Mouse (Mus musculus): Measurements from ENCODE around the gene Hbp1.

Hbp1 gene

DNA sequence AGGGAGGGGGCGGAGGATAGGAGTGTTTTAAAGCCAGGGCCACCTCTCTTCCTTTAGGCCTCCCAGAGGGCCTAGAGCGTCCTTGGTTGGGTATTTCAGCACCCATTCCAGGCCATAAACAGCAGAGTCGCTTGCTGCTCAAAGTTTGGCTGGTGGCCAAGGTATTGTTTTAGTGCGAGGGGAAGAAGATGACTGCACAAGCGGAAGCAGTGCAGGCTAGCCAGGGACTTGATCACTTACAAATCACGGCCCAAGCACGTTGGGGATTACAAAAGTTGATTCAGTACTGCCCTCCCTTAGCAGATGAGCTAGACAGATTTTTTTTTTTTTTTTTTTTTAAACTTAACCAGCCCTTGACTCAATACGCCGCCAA, 310 bp upstream of the Hbp1 start:
- no peak for DNase-seq (ENCODE audit: low read depth, low spot score)

DNA sequence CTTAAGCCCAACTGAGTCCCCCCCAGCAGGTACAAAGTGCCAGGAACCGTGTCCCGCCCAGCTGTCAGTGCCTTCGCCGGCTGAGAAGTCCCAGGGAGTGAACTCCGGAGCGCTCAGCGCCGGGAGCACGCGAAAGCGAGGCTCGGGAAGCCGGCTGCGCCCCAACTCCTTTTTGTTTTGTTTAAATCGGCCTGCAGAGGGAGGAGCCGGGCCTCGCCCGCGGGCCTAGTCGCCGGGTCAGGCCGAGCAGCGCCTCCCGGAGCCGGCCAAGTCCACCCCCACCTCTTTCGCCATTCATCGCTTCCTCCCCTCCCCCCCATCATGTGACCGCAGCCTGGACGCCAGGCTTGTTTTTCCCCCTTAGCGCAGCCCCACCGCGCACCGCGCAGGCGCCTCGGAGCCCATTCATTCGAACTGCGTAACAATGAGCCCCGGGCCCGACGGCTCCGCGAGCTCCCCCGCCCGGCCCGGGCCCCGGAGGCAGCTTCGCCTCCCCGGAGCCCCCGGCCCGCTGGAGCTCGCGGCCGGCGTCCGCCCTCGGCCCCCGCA, 1.1 kb downstream of the Hbp1 start:
- DNase-seq (ENCODE audit: low read depth, low spot score) = peak; percentile 96

DNA sequence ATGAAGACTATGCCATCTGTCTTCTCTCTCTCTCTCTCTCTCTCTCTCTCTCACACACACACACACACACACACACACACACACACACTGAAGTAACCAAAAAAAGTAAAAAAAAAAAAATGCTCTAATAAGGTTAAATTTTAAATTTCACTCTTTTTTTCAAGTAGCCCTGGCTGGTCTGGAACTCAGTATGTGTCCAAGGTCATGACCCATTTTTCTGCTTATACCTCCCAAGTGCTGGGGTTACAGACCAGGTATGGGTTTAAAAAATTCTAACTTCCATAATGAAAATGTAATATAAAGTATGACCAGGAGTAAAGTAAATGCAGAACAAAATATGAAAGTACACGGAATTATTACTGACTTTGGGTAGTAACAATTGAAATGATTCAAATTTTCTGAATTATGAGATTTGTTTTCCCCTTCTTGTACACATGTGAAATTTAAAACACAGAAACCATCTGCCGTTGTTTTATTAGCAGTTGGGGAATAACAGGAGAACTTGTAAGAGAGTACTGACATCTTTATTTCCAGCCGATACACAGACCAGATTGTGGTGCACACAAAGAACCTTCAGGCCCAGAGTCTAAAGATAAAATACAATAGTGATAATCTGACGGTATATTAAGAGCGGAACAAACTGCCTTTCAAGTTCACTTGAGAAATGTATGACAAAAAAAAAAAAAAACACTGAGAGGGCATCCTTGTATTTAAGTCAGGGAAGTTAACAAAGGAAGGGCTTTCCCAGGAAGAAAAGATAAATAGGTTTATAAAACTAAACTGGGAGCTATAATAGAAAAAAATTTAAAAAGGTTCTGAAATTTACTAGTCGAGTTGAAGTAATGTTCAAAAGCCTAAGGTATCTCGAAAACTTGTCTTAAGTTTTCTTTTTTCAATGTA, 2.0 kb downstream of the Hbp1 start:
- no peak for DNase-seq (ENCODE audit: low read depth, low spot score)

DNA sequence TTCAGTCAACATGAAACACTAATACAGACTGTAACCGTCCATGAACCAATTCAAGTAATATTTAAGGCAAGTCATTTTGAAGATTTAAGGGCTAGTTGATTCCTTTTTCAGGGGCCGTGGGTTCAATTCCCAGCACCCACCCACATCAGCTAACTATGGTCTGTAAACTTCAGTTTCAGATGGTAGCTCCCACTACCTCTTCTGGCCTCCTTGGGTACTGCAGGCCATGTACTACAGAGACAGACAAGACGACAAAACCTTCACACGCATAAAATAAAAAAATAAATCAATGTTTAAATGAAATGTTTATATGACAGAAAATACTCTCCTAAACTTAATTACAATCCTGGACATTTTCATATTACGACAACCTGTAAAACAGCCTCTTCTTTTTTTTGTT, 2.9 kb downstream of the Hbp1 start:
- peak; percentile 49 for DNase-seq (ENCODE audit: low read depth, low spot score)

DNA sequence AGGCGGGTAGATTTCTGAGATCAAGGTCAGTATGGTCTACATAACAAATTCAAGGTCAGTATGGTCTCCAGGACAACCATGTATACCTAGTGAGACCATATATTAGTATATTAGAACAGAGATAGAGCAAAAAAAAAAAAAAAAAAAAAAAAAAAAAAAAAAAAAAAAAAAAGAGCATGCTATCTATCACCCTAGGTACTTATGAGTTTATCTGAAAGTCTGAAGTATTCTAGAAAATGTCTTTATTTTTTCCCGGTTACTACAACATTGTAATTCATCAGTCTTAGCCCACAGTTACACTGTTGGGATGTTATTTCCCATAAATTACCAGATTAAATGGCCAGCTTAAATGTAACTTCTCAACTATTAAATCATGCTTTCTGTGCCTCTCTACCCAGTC, 5.9 kb downstream of the Hbp1 start:
- no peak for DNase-seq (ENCODE audit: low read depth, low spot score)

DNA sequence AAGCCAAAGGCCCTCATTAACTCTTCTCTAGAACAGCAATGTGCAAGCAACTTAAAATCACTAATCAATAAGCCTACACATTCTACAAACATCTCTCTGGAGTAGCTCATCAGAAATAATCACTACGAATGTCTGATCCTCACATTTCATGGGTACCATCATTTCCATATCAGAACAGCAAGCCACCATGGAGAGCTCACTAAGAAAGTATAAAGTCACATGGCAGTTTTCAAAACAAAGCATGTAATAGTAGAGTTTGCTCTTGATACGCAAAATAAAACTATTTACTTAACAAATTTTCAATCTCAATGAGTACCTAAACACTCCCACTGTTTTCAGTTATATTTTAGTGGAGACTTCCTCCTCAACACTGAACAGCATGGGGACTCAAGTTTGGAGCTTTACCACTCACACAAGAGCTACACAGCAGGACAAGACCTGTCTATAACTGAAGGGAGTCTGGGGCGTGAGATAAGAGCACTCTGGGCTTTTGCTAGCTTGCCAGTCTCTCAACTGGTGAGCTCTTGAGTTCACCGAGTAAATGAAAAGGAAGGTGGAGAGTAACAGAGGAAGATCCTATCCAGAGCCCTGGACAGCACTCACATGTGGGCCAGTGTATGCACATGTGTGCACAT, 7.2 kb downstream of the Hbp1 start:
- DNase-seq (ENCODE audit: low read depth, low spot score) = no peak

GRCm38 (mm10) chr12:31939026-31939425, 11.3 kb downstream of the Hbp1 start:
- no peak for DNase-seq (ENCODE audit: low read depth, low spot score)

DNA sequence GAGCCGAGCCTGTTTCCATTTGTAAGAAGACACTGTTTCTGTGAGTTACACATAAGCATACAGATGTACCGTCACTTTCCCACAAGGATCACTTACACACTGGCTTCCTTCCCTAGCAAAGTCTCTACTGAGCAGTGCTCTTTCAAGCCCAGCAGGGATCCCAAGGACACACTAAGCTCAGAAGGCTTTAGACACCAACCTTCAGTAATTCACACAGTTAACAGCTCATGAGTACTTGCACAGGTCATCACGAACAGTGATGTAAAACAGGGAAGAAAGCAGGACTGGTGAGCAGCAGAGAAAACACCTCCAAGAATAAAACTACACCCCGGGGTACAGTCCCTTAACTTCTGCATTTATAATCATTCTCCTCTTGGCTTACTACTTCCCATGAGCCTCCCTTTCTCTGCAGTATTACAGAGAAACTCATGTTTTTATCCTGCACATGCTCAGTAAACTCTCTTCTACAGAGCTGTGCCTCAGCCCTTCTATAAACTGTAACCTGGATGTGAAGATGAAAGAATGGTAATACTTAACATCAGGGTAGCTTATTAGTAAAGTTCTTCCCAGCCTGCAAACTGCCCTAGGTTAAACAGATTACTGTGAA, 11.8 kb downstream of the Hbp1 start:
- DNase-seq (ENCODE audit: low read depth, low spot score) = no peak

DNA sequence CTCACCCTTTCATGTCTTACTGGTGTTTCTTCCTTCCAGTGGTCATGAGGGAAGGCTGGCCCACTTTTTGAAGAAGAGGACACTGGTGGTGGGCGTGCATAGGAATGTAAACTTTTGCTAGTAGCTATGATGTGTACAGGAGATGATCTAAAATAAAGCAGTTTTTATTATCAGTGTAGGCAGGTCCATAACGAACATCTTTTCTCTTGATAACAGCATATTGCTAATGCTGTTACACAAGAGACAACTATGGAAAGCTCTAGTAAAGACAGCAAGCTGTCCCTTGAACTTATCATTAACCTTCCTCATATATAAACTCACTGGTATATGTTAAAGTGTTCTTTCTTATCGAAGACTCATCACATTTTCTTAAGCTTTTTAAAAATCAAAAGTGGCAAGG, 12.7 kb downstream of the Hbp1 start:
- no peak for DNase-seq (ENCODE audit: low read depth, low spot score)

- DNase-seq (ENCODE audit: low read depth, low spot score) = no peak
These were observed 13.6 kb downstream of the Hbp1 start for GRCm38 (mm10) chr12:31936657-31937300.

DNA sequence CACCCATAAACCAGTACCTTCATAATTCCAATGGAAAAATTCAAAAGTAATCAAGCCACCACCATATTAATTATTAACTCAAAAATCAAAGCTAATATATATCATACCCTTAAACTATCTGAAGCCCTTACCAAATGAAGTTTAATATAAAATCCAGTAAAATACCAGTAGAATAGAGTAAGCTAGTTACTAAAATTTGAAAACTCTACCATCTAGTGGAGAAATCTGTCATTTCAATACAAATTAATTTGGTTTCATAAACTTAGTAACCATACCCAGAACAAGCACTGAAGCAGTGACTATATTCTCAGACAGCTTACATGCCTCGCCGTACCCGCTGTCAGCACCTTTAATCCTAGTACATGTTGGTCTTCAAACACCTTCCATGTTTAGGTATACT, 18.5 kb downstream of the Hbp1 start:
- no peak for DNase-seq (ENCODE audit: low read depth, low spot score)

DNA sequence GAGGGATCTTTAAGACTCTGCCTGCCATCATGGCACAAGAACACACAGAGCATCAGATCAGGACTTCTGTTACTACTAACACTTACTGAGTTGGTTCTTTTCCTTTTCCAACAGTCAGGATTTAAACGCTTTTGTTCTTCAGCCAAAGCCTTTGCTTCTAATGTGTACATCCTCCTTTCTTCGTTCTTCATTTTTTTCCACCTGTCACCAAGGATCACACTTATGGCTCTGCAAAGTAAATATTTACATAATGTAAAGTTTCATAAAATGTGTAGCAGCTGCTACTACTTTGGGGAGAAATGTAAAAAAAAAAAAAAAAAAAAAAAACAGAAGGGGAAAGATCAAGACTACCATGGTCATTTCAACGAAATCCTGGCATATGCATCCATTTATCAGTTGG, 21.8 kb downstream of the Hbp1 start:
- DNase-seq (ENCODE audit: low read depth, low spot score) = no peak

- peak; percentile 67 for DNase-seq (ENCODE audit: low read depth, low spot score)
These were observed 23.7 kb downstream of the Hbp1 start for GRCm38 (mm10) chr12:31926661-31927061.

DNA sequence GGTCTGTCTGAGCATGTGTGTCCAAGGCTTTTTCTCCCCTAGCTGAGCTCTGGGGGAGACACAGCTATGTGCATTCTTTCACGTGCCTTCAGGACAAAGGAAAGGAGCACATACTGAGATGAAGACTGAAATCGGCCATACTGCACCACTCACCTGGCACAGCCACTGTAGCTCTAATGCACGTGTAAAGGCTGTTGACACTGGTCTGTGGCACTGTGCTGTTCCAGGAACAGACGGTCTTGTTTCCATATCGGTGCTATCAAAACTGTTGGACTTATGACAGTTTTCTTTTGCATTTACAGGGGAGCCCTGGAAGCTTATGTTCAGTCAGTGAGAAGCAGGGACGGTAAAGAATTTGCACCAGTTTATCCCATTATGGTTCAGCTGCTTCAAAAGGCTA, 25.0 kb downstream of the Hbp1 start:
- DNase-seq (ENCODE audit: low read depth, low spot score) = no peak

DNA sequence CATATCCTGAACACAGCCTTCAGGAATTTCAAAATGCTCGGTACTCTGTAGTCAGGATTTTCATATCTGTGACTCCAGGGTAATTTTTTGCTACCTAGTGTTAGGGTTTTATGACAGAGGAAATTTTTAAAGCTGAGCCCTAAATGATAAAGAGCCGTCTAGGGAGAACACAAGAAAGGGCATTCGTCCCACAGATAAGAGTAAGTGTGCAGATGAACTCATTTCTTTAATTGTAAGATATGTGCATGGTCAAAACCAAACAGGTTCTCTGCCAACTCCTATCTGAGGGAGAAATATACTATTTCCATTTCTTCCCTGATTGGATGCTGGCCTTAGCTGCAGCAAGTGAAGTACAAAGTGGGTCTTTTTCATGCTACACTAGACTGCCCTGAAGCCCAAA, 26.2 kb downstream of the Hbp1 start:
- no peak for DNase-seq (ENCODE audit: low read depth, low spot score)

- no peak for DNase-seq (ENCODE audit: low read depth, low spot score)
These were observed 29.6 kb downstream of the Hbp1 start for GRCm38 (mm10) chr12:31920464-31921405.

- DNase-seq (ENCODE audit: low read depth, low spot score) = peak; percentile 28
These were observed 33.1 kb downstream of the Hbp1 start for GRCm38 (mm10) chr12:31917245-31917644.

GRCm38 (mm10) chr12:31916691-31917090, 33.6 kb downstream of the Hbp1 start:
- no peak for DNase-seq (ENCODE audit: low read depth, low spot score)

DNA sequence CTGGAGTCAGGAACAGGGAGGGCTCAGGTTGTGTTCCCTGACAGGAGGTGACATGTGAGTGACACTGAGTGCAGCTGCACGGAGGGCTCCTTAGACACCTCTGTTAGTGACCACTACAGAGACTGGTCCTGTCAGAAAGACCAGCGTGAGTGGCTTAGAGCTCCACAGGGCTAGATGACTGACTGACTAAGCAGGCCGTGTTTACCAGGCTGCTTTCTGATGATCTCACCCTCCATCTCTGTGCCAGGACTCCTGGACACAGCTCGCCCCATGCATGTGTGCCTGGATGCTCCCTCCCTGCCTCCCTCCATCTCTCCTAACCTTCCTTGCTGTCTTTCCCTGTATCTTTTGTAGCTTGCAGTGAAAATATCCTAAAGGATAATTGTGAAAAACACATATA, 36.7 kb downstream of the Hbp1 start:
- no peak for DNase-seq (ENCODE audit: low read depth, low spot score)

GRCm38 (mm10) chr12:31912966-31913551, 37.3 kb downstream of the Hbp1 start:
- DNase-seq (ENCODE audit: low read depth, low spot score) = no peak

DNA sequence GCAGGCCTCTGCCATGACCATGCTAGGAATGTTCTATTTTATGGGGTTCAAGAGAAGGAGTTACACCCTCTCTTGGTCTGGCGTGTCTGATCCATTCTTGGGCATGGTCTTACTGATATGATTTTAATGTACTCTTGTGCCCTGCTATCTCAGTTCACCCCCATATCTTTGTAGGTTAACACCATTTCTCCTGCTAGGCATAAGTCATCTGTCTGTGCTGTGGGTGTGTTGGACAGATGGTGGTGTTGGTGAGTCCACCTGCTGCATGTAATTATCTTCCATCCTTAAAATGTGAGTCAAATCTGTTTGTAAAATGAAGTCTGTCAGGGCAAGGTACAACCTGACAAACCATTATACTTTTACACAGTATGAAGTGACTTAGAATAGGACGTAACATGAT, 42.9 kb downstream of the Hbp1 start:
- no peak for DNase-seq (ENCODE audit: low read depth, low spot score)
